Mouse (Mus musculus) forebrain, embryonic 12.5 days (tissue): ENCODE measurements around the gene Xpo6. TPM values are rescaled to one million over a fixed set of nuclear protein-coding genes. Genes with fewer than 3 reads are reported as not detected.

ENCODE experiments used
- ATAC-seq: fragments of 200-750 bp; cut with Nextera tagmentation; 2 replicates; pipeline ENCODE4 v1.8.0; 2017; ENCODE audit warnings: moderate TSS enrichment; ENCODE audit not compliant: low FRiP score
- H3K27ac ChIP-seq: fragments of 300-500 bp; sonication (generic); 2 replicates; pipeline ENCODE4 v1.5.1; 2016; ENCODE audit warnings: mild to moderate bottlenecking
- H3K27me3 ChIP-seq: fragments of 300-500 bp; sonication (generic); 2 replicates; pipeline ENCODE4 v1.6.1; 2016; ENCODE audit warnings: mild to moderate bottlenecking
- H3K36me3 ChIP-seq: fragments of 300-500 bp; sonication (generic); replicated peaks from 2 replicates; pipeline ENCODE4 v1.6.1; 2016; ENCODE audit warnings: mild to moderate bottlenecking
- H3K4me1 ChIP-seq: fragments of 300-500 bp; sonication (generic); 2 replicates; pipeline ENCODE4 v1.6.1; 2016
- H3K4me2 ChIP-seq: fragments of 300-500 bp; sonication (generic); 2 replicates; pipeline ENCODE4 v1.6.1; 2016; ENCODE audit warnings: mild to moderate bottlenecking, moderate library complexity
- H3K4me3 ChIP-seq: fragments of 300-500 bp; sonication (generic); replicated peaks from 2 replicates; pipeline ENCODE4 v1.5.1; 2016; ENCODE audit warnings: mild to moderate bottlenecking
- H3K9ac ChIP-seq: fragments of 300-500 bp; sonication (generic); 2 replicates; pipeline ENCODE4 v1.6.1; 2016; ENCODE audit warnings: mild to moderate bottlenecking
- H3K9me3 ChIP-seq: fragments of 300-500 bp; sonication (generic); 2 replicates; pipeline ENCODE4 v1.6.1; 2016
- WGBS: fragments of 180-500 bp; shearing (Covaris S2); methylation state at CpG from one replicate; pipeline ENCODE4 v1.1.7; 2016; 5-methylcytosine and 5-hydroxymethylcytosine counted together
- polyA plus RNA-seq: library from polyadenylated mRNA; unstranded; fragments of >200 nt; fragmentation: Nextera tagmentation; extraction: Ambion mirVana; gene quantifications from 2 replicates; pipeline ENCODE4 v1.2.1, GENCODE M21; 2016

Xpo6 gene
- polyA plus RNA-seq, 1 experiment from 2014 or later = 74.8 TPM

DNA sequence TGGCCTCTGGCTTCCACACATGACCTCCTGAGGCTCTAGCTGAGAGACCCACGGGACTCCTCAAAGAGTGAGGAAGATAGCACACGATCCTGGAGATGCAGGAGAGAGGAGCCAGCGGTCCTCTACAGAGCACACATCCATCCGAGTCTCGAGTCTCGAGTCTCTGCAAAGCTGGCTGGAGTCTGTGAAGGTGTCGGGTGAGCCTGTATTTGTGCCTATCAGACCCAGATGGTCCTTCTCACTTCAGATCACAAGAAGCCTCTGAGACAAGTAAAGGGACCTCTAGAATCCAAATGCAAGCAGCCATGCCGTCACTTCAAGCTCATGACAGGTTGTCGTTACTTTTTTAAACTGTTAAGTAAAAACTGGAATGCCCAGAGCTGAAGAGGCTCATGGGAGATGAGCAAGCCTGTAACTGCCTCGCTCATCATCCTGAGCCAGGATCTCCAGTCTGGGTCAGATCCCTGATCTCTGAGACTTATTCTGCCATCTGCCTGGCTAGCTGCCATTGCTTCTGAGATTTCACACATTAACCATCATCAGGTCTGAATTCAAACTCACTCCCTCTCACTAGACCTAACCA lies 142.9 kb downstream of the Xpo6 start:
- Histone ChIP-seq H3K4me1 (peaks cover 45% of the 10 kb centered on the region), H3K9ac (no peak overlapping the region)
- WGBS = 83% methylated on average over 10 of the region's 10 CpGs

DNA sequence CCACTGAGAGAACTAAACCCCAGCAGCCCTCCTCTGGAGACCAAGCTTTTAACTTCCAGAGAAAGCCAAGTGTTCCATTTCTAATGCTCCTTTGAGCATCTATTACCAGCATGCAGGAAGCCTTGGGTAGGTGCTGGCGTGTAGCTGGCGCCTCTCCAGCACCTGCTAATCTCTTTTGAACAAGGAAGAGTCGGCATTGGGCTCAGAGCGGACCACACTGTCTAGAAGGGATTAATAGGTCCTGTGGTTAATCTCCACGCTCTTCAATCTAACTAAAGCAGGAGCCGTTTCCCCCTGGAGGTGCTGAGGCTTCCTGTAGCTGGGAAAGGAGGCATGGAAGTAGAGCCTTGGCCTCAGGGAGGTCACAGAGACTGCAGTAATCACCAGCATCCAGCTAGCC lies 145.7 kb downstream of the Xpo6 start:
- Histone ChIP-seq H3K27ac (no peak overlapping the region), H3K27me3 (peaks cover 27% of the 10 kb centered on the region; the same call in 1 of the 2 replicates), H3K9me3 (no peaks in the 10 kb centered on the region), H3K4me2 (no peak overlapping the region), H3K36me3 (no peaks in the 10 kb centered on the region), H3K9ac (no peak overlapping the region), H3K4me1 (peaks cover 43% of the 10 kb centered on the region), H3K4me3 (no peak overlapping the region)
- WGBS = 44% methylated on average over 6 of the region's 6 CpGs
- no peak for ATAC-seq

More for the DNA sequence above, 142.9 kb downstream of the Xpo6 start:
- H3K27ac ChIP-seq = no peak overlapping the region
- H3K36me3 ChIP-seq = no peaks in the 10 kb centered on the region
- ATAC-seq = no peak
- peaks cover 20% of the 10 kb centered on the region for H3K27me3 ChIP-seq
- H3K4me2 ChIP-seq = no peak overlapping the region
- H3K4me3 ChIP-seq = no peak overlapping the region
- no peaks in the 10 kb centered on the region for H3K9me3 ChIP-seq

GRCm38 (mm10) chr7:126053618-126054017 lies 146.7 kb downstream of the Xpo6 start:
- no peaks in the 10 kb centered on the region for H3K9me3 ChIP-seq
- H3K27me3 ChIP-seq = peaks cover 27% of the 10 kb centered on the region; the same call in 1 of the 2 replicates
- H3K4me2 ChIP-seq = no peak overlapping the region
- H3K4me1 ChIP-seq = peaks cover 34% of the 10 kb centered on the region
- 84% methylated on average over 7 of the region's 7 CpGs for WGBS
- ATAC-seq = no peak
- no peak overlapping the region for H3K9ac ChIP-seq
- H3K4me3 ChIP-seq = no peak overlapping the region
- no peaks in the 10 kb centered on the region for H3K36me3 ChIP-seq
- no peak overlapping the region for H3K27ac ChIP-seq

GRCm38 (mm10) chr7:126051910-126052309 lies 148.4 kb downstream of the Xpo6 start:
- ATAC-seq = no peak
- peaks cover 18% of the 10 kb centered on the region; the same call in 1 of the 2 replicates for H3K27me3 ChIP-seq
- H3K9me3 ChIP-seq = no peaks in the 10 kb centered on the region
- peaks cover 36% of the 10 kb centered on the region for H3K4me1 ChIP-seq
- H3K4me3 ChIP-seq = no peak overlapping the region
- no peak overlapping the region for H3K4me2 ChIP-seq
- H3K27ac ChIP-seq = no peak overlapping the region
- H3K36me3 ChIP-seq = no peaks in the 10 kb centered on the region
- WGBS = 56% methylated on average over 6 of the region's 6 CpGs
- H3K9ac ChIP-seq = no peak overlapping the region

Other genes starting within 250 kb of the Xpo6 start
- gene Gsg1l, start 118.1 kb downstream of the Xpo6 start, polyA plus RNA-seq = 1.9 and 2.3 TPM in 2 replicates
- 264 and 272 TPM in 2 replicates for gene Sbk1, start 72.1 kb upstream of the Xpo6 start, polyA plus RNA-seq
- 1.7 and 1.9 TPM in 2 replicates for gene Lat, start 169.1 kb upstream of the Xpo6 start, polyA plus RNA-seq
- 55.8 and 64.9 TPM in 2 replicates for gene Spns1, start 176.9 kb upstream of the Xpo6 start, polyA plus RNA-seq
- 3.9 and 4.6 TPM in 2 replicates for gene Nfatc2ip, start 196.2 kb upstream of the Xpo6 start, polyA plus RNA-seq
- 0.40 TPM in 1 of 2 replicates, not detected in the other for gene Cd19, start 214.4 kb upstream of the Xpo6 start, polyA plus RNA-seq
- 20.2 and 20.6 TPM in 2 replicates for gene Rabep2, start 228.3 kb upstream of the Xpo6 start, polyA plus RNA-seq